Mouse (Mus musculus): Measurements from ENCODE around the gene Kcns1.

GRCm38 (mm10) chr2:164131586-164131985, 39.3 kb downstream of the Kcns1 start:
- TF ChIP-seq CTCF (conservative IDR thresholded peaks at IDR 0.05 in 1 of 2, IDR thresholded peaks at IDR 0.05 in 1 of 2; ENCODE audit: low read depth in 2 of 2, low read length in 2 of 2), result no peak
- no peak for TF ChIP-seq SIN3A (IDR thresholded peaks at IDR 0.05; ENCODE audit: low read length)
- TF ChIP-seq EP300 (IDR thresholded peaks at IDR 0.05; ENCODE audit: low read length), result no peak
- no peak for TF ChIP-seq MAZ (IDR thresholded peaks at IDR 0.05; ENCODE audit: low read depth, low read length)
- TF ChIP-seq HCFC1 (IDR thresholded peaks at IDR 0.05; ENCODE audit: low read depth, low read length), result no peak
- no peak for TF ChIP-seq PAX5 (IDR thresholded peaks at IDR 0.05; ENCODE audit: low read length)
- TF ChIP-seq POLR2A (IDR thresholded peaks at IDR 0.05; ENCODE audit: low read depth, low read length), result no peak
- TF ChIP-seq MYC (IDR thresholded peaks at IDR 0.05; ENCODE audit: low read depth, low read length), result no peak
- no peak for TF ChIP-seq UBTF (IDR thresholded peaks at IDR 0.05; ENCODE audit: low read depth, low read length)
- no peak for TF ChIP-seq MEF2A (IDR thresholded peaks at IDR 0.05; ENCODE audit: borderline replicate concordance, low read depth, low read length)
